ENCODE assay signal across 8 mouse cellular contexts in genomic region chr2:38423886-38424277, GRCm38 (mm10).
DNase-seq lines count a peak whose midpoint lies in the region; ATAC-seq and TF ChIP-seq lines count a peak whose summit lies in the region.
"Had no signal": no experiment of that assay in that cellular context is flagged by ENCODE, and none has a peak within 500 bp of the region (broad histone marks: within the 10 kb centered on the region; RNA-seq: fewer than 3 reads in every experiment).

No protein-coding gene starts in this region.

- peak overlapping the region; percentile 65; the same call in 1 of the 2 replicates for H3K27ac ChIP-seq in embryonic facial prominence, embryonic 12.5 days
- peak overlapping the region; percentile 54; the same call in 1 of the 2 replicates for H3K27ac ChIP-seq in hindbrain, postnatal 0 days
- H3K27ac ChIP-seq in stomach, embryonic 16.5 days (ENCODE audit: low read length) = no peak overlapping the region
- H3K27ac ChIP-seq: liver, embryonic 13.5 days had no signal

- ATAC-seq in embryonic facial prominence, embryonic 12.5 days (ENCODE audit: insufficient number of reproducible peaks, insufficient read depth, low FRiP score, low TSS enrichment) = no peak
- ATAC-seq in hindbrain, postnatal 0 days = peak; percentile 31
- ATAC-seq in stomach, embryonic 16.5 days (ENCODE audit: insufficient read depth, low FRiP score) = no peak

- 0 out of 2 replicates have a peak overlapping the region, but pooled peaks have one; percentile 24 for H3K9ac ChIP-seq in embryonic facial prominence, embryonic 12.5 days
- peak overlapping the region; percentile 40 for H3K9ac ChIP-seq in hindbrain, postnatal 0 days (replicated peaks; ENCODE audit: low read length)
- H3K9ac ChIP-seq in stomach, embryonic 16.5 days (ENCODE audit: low read length) = no peak overlapping the region
- H3K9ac ChIP-seq: liver, embryonic 13.5 days had no signal

- peak overlapping the region; percentile 50 for H3K4me2 ChIP-seq in embryonic facial prominence, embryonic 12.5 days (replicated peaks)
- H3K4me2 ChIP-seq in hindbrain, postnatal 0 days (ENCODE audit: low read depth, low read length) = peak overlapping the region; percentile 41; the same call in 1 of the 2 replicates
- H3K4me2 ChIP-seq in stomach, embryonic 16.5 days (ENCODE audit: low read depth, low read length) = 0 out of 2 replicates have a peak overlapping the region, but pooled peaks have one; percentile 24

- H3K4me3 ChIP-seq in embryonic facial prominence, embryonic 12.5 days = peak overlapping the region; percentile 17; the same call in 1 of the 2 replicates
- H3K4me3 ChIP-seq in hindbrain, postnatal 0 days (ENCODE audit: low read length) = no peak overlapping the region
- no peak overlapping the region for H3K4me3 ChIP-seq in stomach, embryonic 16.5 days (replicated peaks; ENCODE audit: low read length)
- H3K4me3 ChIP-seq: liver, embryonic 13.5 days had no signal

- WGBS in embryonic facial prominence, embryonic 12.5 days = 27% methylated on average over 7 of the region's 7 CpGs
- 19% methylated on average over 7 of the region's 7 CpGs for WGBS in hindbrain, postnatal 0 days
- 29% methylated on average over 7 of the region's 7 CpGs for WGBS in stomach, embryonic 16.5 days

- peak; percentile 32 for DNase-seq in right cerebral cortex, postnatal 4 days
- DNase-seq in right cerebral cortex, adult 18-20 months = no peak
- DNase-seq in hindbrain, postnatal 0 days (ENCODE audit: low spot score) = peak; percentile 65
- DNase-seq in layer of hippocampus, adult 11-12 months (ENCODE audit: low spot score) = no peak
- DNase-seq in layer of hippocampus, postnatal 36 days = no peak
- DNase-seq: liver, embryonic 13.5 days had no signal

- H3K36me3 ChIP-seq in embryonic facial prominence, embryonic 12.5 days = no peaks in the 10 kb centered on the region
- H3K36me3 ChIP-seq in hindbrain, postnatal 0 days (ENCODE audit: insufficient read depth, low read length) = no peaks in the 10 kb centered on the region
- no peaks in the 10 kb centered on the region for H3K36me3 ChIP-seq in stomach, embryonic 16.5 days (ENCODE audit: control insufficient read depth, insufficient read depth, low read length)
- H3K36me3 ChIP-seq: liver, embryonic 13.5 days had no signal

- no peaks in the 10 kb centered on the region for H3K27me3 ChIP-seq in embryonic facial prominence, embryonic 12.5 days
- H3K27me3 ChIP-seq in hindbrain, postnatal 0 days (ENCODE audit: insufficient read depth, low read length) = no peaks in the 10 kb centered on the region
- H3K27me3 ChIP-seq in stomach, embryonic 16.5 days (ENCODE audit: control insufficient read depth, insufficient read depth, low read length) = no peaks in the 10 kb centered on the region

- peaks cover 19% of the 10 kb centered on the region for H3K4me1 ChIP-seq in embryonic facial prominence, embryonic 12.5 days
- peaks cover 14% of the 10 kb centered on the region for H3K4me1 ChIP-seq in hindbrain, postnatal 0 days (ENCODE audit: insufficient read depth, low read length)
- peaks cover 7% of the 10 kb centered on the region; the same call in 1 of the 2 replicates for H3K4me1 ChIP-seq in stomach, embryonic 16.5 days (ENCODE audit: control insufficient read depth, insufficient read depth, low read length)
- H3K4me1 ChIP-seq: liver, embryonic 13.5 days had no signal

- no peak for TF ChIP-seq CTCF in hindbrain, postnatal 0 days (IDR thresholded peaks at IDR 0.05; ENCODE audit: low read depth)

- no peaks in the 10 kb centered on the region for H3K9me3 ChIP-seq in embryonic facial prominence, embryonic 12.5 days
- H3K9me3 ChIP-seq in hindbrain, postnatal 0 days (ENCODE audit: low read length) = no peaks in the 10 kb centered on the region
- H3K9me3 ChIP-seq in stomach, embryonic 16.5 days (replicated peaks; ENCODE audit: control insufficient read depth, low read length) = no peaks in the 10 kb centered on the region
- H3K9me3 ChIP-seq: liver, embryonic 13.5 days had no signal

Comparison
In these comparisons a context has a peak if more than half of its experiments do, and no peak if none do; other contexts are left out.
1. DNase-seq: peak in right cerebral cortex, postnatal 4 days (single experiment) and hindbrain, postnatal 0 days (single experiment); none in right cerebral cortex, adult 18-20 months (single experiment), layer of hippocampus, adult 11-12 months (single experiment) and layer of hippocampus, postnatal 36 days (0 of 2).
2. Peak in every context shown above with its lines, with median percentiles within 50 percentile points of each other: H3K4me2 ChIP-seq.